Comparison of ENCODE assay signal across 23 mouse cellular contexts in the genomic region with DNA sequence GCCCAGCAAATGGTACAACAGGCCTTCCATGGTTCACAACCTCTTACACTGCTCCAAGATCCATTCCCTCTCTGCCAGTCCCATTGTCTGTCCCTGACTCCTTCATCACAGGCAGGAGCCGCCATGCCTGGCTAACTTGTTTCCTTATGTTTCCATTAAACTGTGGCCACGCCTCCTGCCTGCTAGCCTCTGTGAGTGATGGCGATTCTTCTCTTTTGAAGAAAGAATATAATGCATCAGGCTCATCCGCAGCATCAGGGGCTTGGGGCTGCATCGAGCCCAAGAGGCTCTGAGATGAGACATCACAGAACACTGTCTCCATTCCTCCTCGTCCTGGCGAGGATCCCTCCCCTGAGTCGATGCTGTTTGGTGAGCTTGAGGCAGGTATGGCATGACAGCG. TPM values are rescaled to one million over a fixed set of nuclear protein-coding genes. Genes with fewer than 3 reads are reported as not detected.
"Had no signal": no experiment of that assay in that cellular context is flagged by ENCODE, and none has a peak within 500 bp of the region (broad histone marks: within the 10 kb centered on the region; RNA-seq: fewer than 3 reads in every experiment).

No protein-coding gene starts in this region.

- H3K4me2 ChIP-seq: heart, embryonic 11.5 days; heart, embryonic 13.5 days; heart, embryonic 15.5 days; hindbrain, embryonic 14.5 days; limb, embryonic 12.5 days; liver, embryonic 11.5 days had no signal

- H3K9ac ChIP-seq: heart, embryonic 13.5 days; heart, embryonic 15.5 days; hindbrain, embryonic 14.5 days; limb, embryonic 12.5 days had no signal

- H3K4me3 ChIP-seq: gastrocnemius, adult 2 months; heart, embryonic 13.5 days; heart, embryonic 15.5 days; layer of hippocampus, adult 2 months; left cerebral cortex, adult 2 months; limb, embryonic 10.5 days; limb, embryonic 12.5 days had no signal

- H3K27me3 ChIP-seq: heart, embryonic 13.5 days; heart, embryonic 15.5 days; limb, embryonic 12.5 days had no signal

- H3K27ac ChIP-seq: gastrocnemius, adult 2 months; heart, embryonic 13.5 days; heart, embryonic 15.5 days; hindbrain, embryonic 14.5 days; layer of hippocampus, adult 2 months; left cerebral cortex, adult 2 months; limb, embryonic 10.5 days; limb, embryonic 12.5 days had no signal

- H3K4me1 ChIP-seq: heart, embryonic 13.5 days; heart, embryonic 15.5 days; limb, embryonic 10.5 days had no signal

- DNase-seq: gastrocnemius, adult 2 months; gastrocnemius, postnatal 10 days; gastrocnemius, postnatal 25 days; heart, postnatal 4 days; kidney, adult 18-20 months; kidney, adult 8-10 months; kidney, postnatal 10 days; kidney, postnatal 25 days; liver had no signal

- H3K9me3 ChIP-seq: heart, embryonic 13.5 days; heart, embryonic 15.5 days; limb, embryonic 10.5 days; limb, embryonic 12.5 days had no signal

- H3K36me3 ChIP-seq: heart, embryonic 13.5 days; heart, embryonic 15.5 days; limb, embryonic 10.5 days; limb, embryonic 12.5 days had no signal

- ATAC-seq: forebrain, embryonic 16.5 days; hindbrain, embryonic 16.5 days; inflammation-experienced regulatory T-cells, adult 6 months; intestine, embryonic 16.5 days had no signal

RNA-seq across cellular contexts. Expression of gene Tgfa, which starts 13.0 kb away (rescaled TPM):
- total RNA-seq: granulocyte monocyte progenitor cell, adult 5-6 weeks had no signal
